Mouse (Mus musculus): ENCODE measurements around the gene Gm20388.

DNA sequence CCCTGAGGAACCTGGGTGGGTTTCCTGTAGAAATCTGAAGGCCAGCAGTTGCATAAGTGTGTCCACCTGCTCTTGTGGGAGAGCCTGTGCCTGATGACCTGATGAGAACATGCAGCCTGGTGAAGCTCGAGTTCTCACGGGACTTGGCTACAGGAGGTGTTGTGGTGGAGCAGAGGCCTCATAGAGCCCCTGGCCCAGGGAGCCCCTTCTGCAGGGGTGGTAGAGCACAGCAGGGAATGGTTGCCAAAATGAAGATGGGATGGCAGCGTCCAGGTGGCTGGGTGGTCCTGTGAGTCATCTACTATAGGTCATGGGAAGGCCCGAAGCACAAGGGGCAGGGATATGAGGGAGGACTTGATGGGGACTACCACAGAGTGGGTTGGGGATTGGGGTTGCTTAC is 3471.1 kb downstream of the Gm20388 start:
- TF ChIP-seq CTCF (IDR thresholded peaks at IDR 0.05; ENCODE audit: low read depth, low read length) (no peak), GATA1 (IDR thresholded peaks at IDR 0.05; ENCODE audit: borderline replicate concordance, low read length) (no peak)

All from G1E (cell line).